Mouse (Mus musculus) erythroblast, embryonic 14.5 days (primary cell): ENCODE results near the gene Spn. TPM values are rescaled to one million over a fixed set of nuclear protein-coding genes. Genes with fewer than 3 reads are reported as not detected.
A peak's percentile ranks its signal among the peaks of the same experiment; 100 is the strongest.

Experiments used
- H3K27me3 ChIP-seq: 2 replicates; pipeline ENCODE4 v1.6.1; 2012; ENCODE audit warnings: inconsistent platforms; ENCODE audit not compliant: control insufficient read depth
- H3K36me3 ChIP-seq: 2 replicates; pipeline ENCODE4 v1.6.1; 2012; ENCODE audit warnings: mild to moderate bottlenecking, inconsistent platforms; ENCODE audit not compliant: control insufficient read depth
- H3K4me1 ChIP-seq: 2 replicates; pipeline ENCODE4 v1.6.1; 2012; ENCODE audit warnings: inconsistent platforms; ENCODE audit not compliant: control insufficient read depth
- H3K4me3 ChIP-seq: replicated peaks from 2 replicates; pipeline ENCODE3; 2012; ENCODE audit warnings: moderate library complexity, mild to moderate bottlenecking, inconsistent platforms
- H3K9me3 ChIP-seq: 2 replicates; pipeline ENCODE4 v1.6.1; 2012; ENCODE audit warnings: low read length, inconsistent platforms, mixed read lengths; ENCODE audit not compliant: control insufficient read depth
- GATA1 ChIP-seq: IDR thresholded peaks from 2 replicates; pipeline ENCODE4 v1.6.1; 2012; ENCODE audit warnings: low read length, inconsistent platforms, mixed read lengths
- TAL1 ChIP-seq: IDR thresholded peaks from 3 replicates; pipeline ENCODE4 v1.6.1; 2012; ENCODE audit warnings: low read length, inconsistent platforms, mixed read lengths
- polyA plus RNA-seq: library from polyadenylated mRNA; stranded (reverse); fragments of >175 nt; gene quantifications from 2 replicates; pipeline ENCODE4 v1.2.3, GENCODE M21; 2012

Spn gene
- polyA plus RNA-seq, 1 experiment: 0.83 TPM

GRCm38 (mm10) chr7:127145387-127146266, 8.0 kb upstream of the Spn start:
- H3K9me3 ChIP-seq: no peaks in the 10 kb centered on the region
- no peaks in the 10 kb centered on the region for H3K27me3 ChIP-seq
- H3K4me1 ChIP-seq: peaks cover 59% of the 10 kb centered on the region
- TF ChIP-seq TAL1: no peak
- no peak for TF ChIP-seq GATA1
- no peaks in the 10 kb centered on the region for H3K36me3 ChIP-seq
- H3K4me3 ChIP-seq: no peak overlapping the region

GRCm38 (mm10) chr7:127144412-127144811, 6.8 kb upstream of the Spn start:
- Histone ChIP-seq H3K9me3 (no peaks in the 10 kb centered on the region), H3K4me3 (peak overlapping the region; percentile 5), H3K4me1 (peaks cover 69% of the 10 kb centered on the region), H3K36me3 (no peaks in the 10 kb centered on the region), H3K27me3 (no peaks in the 10 kb centered on the region)
- TF ChIP-seq TAL1 (no peak), GATA1 (no peak)

GRCm38 (mm10) chr7:127142666-127143065, 5.0 kb upstream of the Spn start:
- H3K27me3 ChIP-seq: no peaks in the 10 kb centered on the region
- H3K9me3 ChIP-seq: no peaks in the 10 kb centered on the region
- no peak overlapping the region for H3K4me3 ChIP-seq
- H3K4me1 ChIP-seq: peaks cover 80% of the 10 kb centered on the region
- TF ChIP-seq GATA1: no peak
- TF ChIP-seq TAL1: no peak
- H3K36me3 ChIP-seq: no peaks in the 10 kb centered on the region

GRCm38 (mm10) chr7:127142214-127142613, 4.6 kb upstream of the Spn start:
- H3K27me3 ChIP-seq: no peaks in the 10 kb centered on the region
- TF ChIP-seq GATA1 (no peak), TAL1 (no peak)
- H3K9me3 ChIP-seq: no peaks in the 10 kb centered on the region
- H3K4me1 ChIP-seq: peaks cover 84% of the 10 kb centered on the region
- no peaks in the 10 kb centered on the region for H3K36me3 ChIP-seq
- H3K4me3 ChIP-seq: no peak overlapping the region

- TF ChIP-seq TAL1: no peak
- no peak for TF ChIP-seq GATA1
- no peak overlapping the region for H3K4me3 ChIP-seq
- H3K36me3 ChIP-seq: peaks cover 9% of the 10 kb centered on the region
- no peaks in the 10 kb centered on the region for H3K9me3 ChIP-seq
- H3K4me1 ChIP-seq: peaks cover 93% of the 10 kb centered on the region
- no peaks in the 10 kb centered on the region for H3K27me3 ChIP-seq
These were observed 3.2 kb upstream of the Spn start for GRCm38 (mm10) chr7:127140623-127141404.

GRCm38 (mm10) chr7:127139562-127139961, 1.9 kb upstream of the Spn start:
- H3K4me1 ChIP-seq: peaks cover 95% of the 10 kb centered on the region
- H3K4me3 ChIP-seq: peak overlapping the region; percentile 30
- TF ChIP-seq GATA1 (no peak), TAL1 (no peak)
- no peaks in the 10 kb centered on the region for H3K27me3 ChIP-seq
- peaks cover 16% of the 10 kb centered on the region for H3K36me3 ChIP-seq
- H3K9me3 ChIP-seq: no peaks in the 10 kb centered on the region

GRCm38 (mm10) chr7:127139100-127139499, 1.5 kb upstream of the Spn start:
- peaks cover 95% of the 10 kb centered on the region for H3K4me1 ChIP-seq
- H3K27me3 ChIP-seq: no peaks in the 10 kb centered on the region
- peaks cover 20% of the 10 kb centered on the region for H3K36me3 ChIP-seq
- peak overlapping the region; percentile 5 for H3K4me3 ChIP-seq
- H3K9me3 ChIP-seq: no peaks in the 10 kb centered on the region
- no peak for TF ChIP-seq GATA1
- TF ChIP-seq TAL1: no peak

GRCm38 (mm10) chr7:127136181-127137071, 1.2 kb downstream of the Spn start:
- Histone ChIP-seq H3K4me1 (peaks cover 80% of the 10 kb centered on the region), H3K4me3 (peak overlapping the region; percentile 61), H3K27me3 (no peaks in the 10 kb centered on the region), H3K36me3 (peaks cover 26% of the 10 kb centered on the region), H3K9me3 (no peaks in the 10 kb centered on the region)
- no peak for TF ChIP-seq GATA1
- no peak for TF ChIP-seq TAL1
